Mouse (Mus musculus): Measurements from ENCODE around the gene Arsb.

DNA sequence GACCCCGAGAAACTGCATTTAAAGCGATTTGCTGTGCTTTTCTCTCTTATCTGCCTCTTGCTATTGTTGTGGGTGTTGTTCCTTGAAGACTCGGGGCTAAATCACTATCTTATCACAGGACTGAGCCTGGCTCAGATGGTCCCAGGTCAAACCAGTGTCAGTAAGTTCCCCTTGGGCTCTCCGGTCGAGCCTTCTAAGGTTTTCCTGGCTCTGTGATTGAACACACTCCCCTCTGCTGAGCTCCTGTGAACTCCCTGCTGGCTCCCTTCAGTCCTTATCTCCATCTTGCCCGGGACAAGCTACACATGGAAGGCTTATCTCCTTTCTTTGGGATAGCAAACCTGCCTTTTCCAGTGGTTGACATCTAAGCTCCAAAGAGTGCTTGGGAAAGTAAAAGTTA is 180.1 kb downstream of the Arsb start:
- no peak for TF ChIP-seq POLR2A (IDR thresholded peaks at IDR 0.05; ENCODE audit: low read depth, low read length)
- TF ChIP-seq CTCF (conservative IDR thresholded peaks at IDR 0.05; ENCODE audit: insufficient read depth, insufficient read length, low read depth, low read length): no peak

Data from kidney, adult 2 months (tissue).